ENCODE assay signal across 8 mouse cellular contexts in the genomic region with DNA sequence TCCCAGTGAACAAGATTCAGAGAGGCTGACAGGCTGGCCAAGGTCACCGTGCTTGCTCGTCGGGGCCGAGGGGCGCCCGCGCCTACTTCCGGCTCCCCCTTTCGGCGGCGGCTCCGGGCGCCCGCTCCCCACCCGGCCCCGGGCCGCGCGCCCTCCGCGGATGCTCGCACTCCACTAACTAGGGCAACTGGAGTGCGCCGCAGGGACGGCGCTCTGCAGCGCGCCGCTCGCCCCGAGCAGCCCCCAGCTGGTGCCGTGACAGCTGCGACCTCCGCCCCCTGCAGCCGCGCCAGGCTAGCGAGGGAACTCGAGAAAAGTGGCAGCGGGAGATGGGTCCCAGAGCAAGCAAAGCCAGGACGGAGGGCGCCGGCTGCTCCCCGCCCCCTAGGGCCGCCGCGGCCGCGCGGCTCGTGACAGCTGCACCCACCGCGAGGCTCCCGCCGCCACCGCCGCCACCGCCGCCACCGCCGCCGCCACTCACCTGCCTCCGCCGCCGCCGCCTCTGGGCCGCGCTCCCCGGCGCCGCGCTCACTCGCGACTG. TPM values are rescaled to one million over a fixed set of nuclear protein-coding genes. Genes with fewer than 3 reads are reported as not detected.
DNase-seq lines count a peak whose midpoint lies in the region; ATAC-seq and TF ChIP-seq lines count a peak whose summit lies in the region.

No protein-coding gene starts in this region.

- peaks cover 4% of the 10 kb centered on the region; the same call in 1 of the 2 replicates for H3K4me1 ChIP-seq in embryonic fibroblast, embryonic 13.5 days (ENCODE audit: control insufficient read depth, insufficient read depth, low read length)
- peaks cover 17% of the 10 kb centered on the region for H3K4me1 ChIP-seq in heart, embryonic 16.5 days (ENCODE audit: control insufficient read depth, insufficient read depth, low read length)
- peaks cover 14% of the 10 kb centered on the region; the same call in 1 of the 2 replicates for H3K4me1 ChIP-seq in lung, embryonic 15.5 days
- peaks cover 8% of the 10 kb centered on the region for H3K4me1 ChIP-seq in thymus, adult 2 months (replicated peaks; ENCODE audit: control insufficient read depth, insufficient read depth, low read length)

- peak overlapping the region; percentile 41 for H3K4me3 ChIP-seq in C2C12 (ENCODE audit: insufficient read depth, poor library complexity, severe bottlenecking)
- peak overlapping the region; percentile 52 for H3K4me3 ChIP-seq in embryonic fibroblast, embryonic 13.5 days (ENCODE audit: insufficient read depth, low read length)
- peak overlapping the region; percentile 75 for H3K4me3 ChIP-seq in heart, embryonic 16.5 days (ENCODE audit: low read length)
- peak overlapping the region; percentile 91 for H3K4me3 ChIP-seq in lung, embryonic 15.5 days
- peak overlapping the region; percentile 85 for H3K4me3 ChIP-seq in thymus, adult 2 months (ENCODE audit: control insufficient read depth, insufficient read depth, low read length)

- no peaks in the 10 kb centered on the region for H3K79me2 ChIP-seq in C2C12 (ENCODE audit: control insufficient read depth, insufficient read depth)

- ATAC-seq in heart, embryonic 16.5 days (replicated peaks; ENCODE audit: extremely low read depth, insufficient read depth, low FRiP score): peak; percentile 75
- ATAC-seq in lung, embryonic 15.5 days (ENCODE audit: borderline replicate concordance, extremely low read depth, low FRiP score, low TSS enrichment): peak; percentile 86

- TF ChIP-seq CTCF in C2C12 (IDR thresholded peaks at IDR 0.05; ENCODE audit: control insufficient read depth, insufficient read depth, insufficient read length): no peak
- TF ChIP-seq CTCF in embryonic fibroblast, embryonic 13.5 days (IDR thresholded peaks at IDR 0.05; ENCODE audit: borderline replicate concordance, insufficient read depth, low read length): no peak
- TF ChIP-seq CTCF in thymus, adult 2 months (IDR thresholded peaks at IDR 0.05; ENCODE audit: borderline replicate concordance, control insufficient read depth, extremely low read depth, insufficient read depth, low read length, poor library complexity): peak; percentile 39; the same call in 1 of the 2 replicates

- no peaks in the 10 kb centered on the region for H3K9me3 ChIP-seq in heart, embryonic 16.5 days (replicated peaks; ENCODE audit: control insufficient read depth, low read length)
- no peaks in the 10 kb centered on the region for H3K9me3 ChIP-seq in lung, embryonic 15.5 days

- H3K4me2 ChIP-seq in heart, embryonic 16.5 days (ENCODE audit: low read depth, low read length): peak overlapping the region; percentile 76
- H3K4me2 ChIP-seq in lung, embryonic 15.5 days: peak overlapping the region; percentile 79

- H3K79me3 ChIP-seq in C2C12 (ENCODE audit: low read depth): no peaks in the 10 kb centered on the region

- peak overlapping the region; percentile 86 for H3K9ac ChIP-seq in heart, embryonic 16.5 days (ENCODE audit: low read length)
- H3K9ac ChIP-seq in lung, embryonic 15.5 days: peak overlapping the region; percentile 85

- H3K27ac ChIP-seq in embryonic fibroblast, embryonic 13.5 days (ENCODE audit: insufficient read depth, low read length): no peak overlapping the region
- peak overlapping the region; percentile 91 for H3K27ac ChIP-seq in heart, embryonic 16.5 days (ENCODE audit: low read length)
- H3K27ac ChIP-seq in lung, embryonic 15.5 days: peak overlapping the region; percentile 91
- H3K27ac ChIP-seq in thymus, adult 2 months (ENCODE audit: control insufficient read depth, insufficient read depth, low read length): peak overlapping the region; percentile 58

- 0% methylated on average over 43 of the region's 73 CpGs for WGBS in heart, embryonic 16.5 days
- under 1% methylated on average over 36 of the region's 73 CpGs for WGBS in lung, embryonic 15.5 days
- WGBS in thymus, adult 2 months: 12% methylated on average over 64 of the region's 73 CpGs

- no peaks in the 10 kb centered on the region for H3K36me3 ChIP-seq in C2C12 (ENCODE audit: control insufficient read depth, insufficient read depth)
- H3K36me3 ChIP-seq in heart, embryonic 16.5 days (ENCODE audit: control insufficient read depth, insufficient read depth): no peaks in the 10 kb centered on the region
- H3K36me3 ChIP-seq in lung, embryonic 15.5 days: no peaks in the 10 kb centered on the region
- H3K36me3 ChIP-seq in thymus, adult 2 months (ENCODE audit: control insufficient read depth, insufficient read depth, low read length): no peaks in the 10 kb centered on the region

- H3ac ChIP-seq in C2C12 (ENCODE audit: control insufficient read depth, insufficient read length, low read depth): peak overlapping the region; percentile 91

- no peak for TF ChIP-seq POLR2A in embryonic fibroblast, embryonic 13.5 days (IDR thresholded peaks at IDR 0.05; ENCODE audit: low read depth, low read length)
- TF ChIP-seq POLR2A in thymus, adult 2 months (IDR thresholded peaks at IDR 0.05; ENCODE audit: control insufficient read depth, extremely low read depth, insufficient read depth, low read length, poor library complexity): no peak

- DNase-seq in adrenal gland, postnatal 36 days: peak; percentile 67 to 78
- peak; percentile 45 to 64 for DNase-seq in kidney, postnatal 25 days
- DNase-seq in ovary, adult 18-20 months (ENCODE audit: low spot score): peak; percentile 22
- DNase-seq in thymus, adult 2 months: peak; percentile 76

- no peaks in the 10 kb centered on the region for H3K27me3 ChIP-seq in C2C12 (ENCODE audit: control insufficient read depth, insufficient read depth, insufficient read length)
- no peaks in the 10 kb centered on the region for H3K27me3 ChIP-seq in heart, embryonic 16.5 days (ENCODE audit: control insufficient read depth, insufficient read depth, low read length)
- H3K27me3 ChIP-seq in lung, embryonic 15.5 days: no peaks in the 10 kb centered on the region
- no peaks in the 10 kb centered on the region for H3K27me3 ChIP-seq in thymus, adult 2 months (ENCODE audit: control insufficient read depth, insufficient read depth, low read length)

TF ChIP-seq in C2C12, 6 proteins besides CTCF, POLR2A, EP300 and RAD21:
- peak; percentile 27 for TF ChIP-seq MYOD1 (IDR thresholded peaks at IDR 0.05; ENCODE audit: control insufficient read depth, insufficient read length, low read depth)
- no peak for TF ChIP-seq FOSL1 (IDR thresholded peaks at IDR 0.05; ENCODE audit: insufficient read depth, low read length, poor library complexity, severe bottlenecking)
- no peak for TF ChIP-seq USF1 (IDR thresholded peaks at IDR 0.05; ENCODE audit: low read depth)
- TF ChIP-seq CEBPB (IDR thresholded peaks at IDR 0.05; ENCODE audit: low read depth): no peak

RNA-seq across cellular contexts. Expression of a gene that starts 0.6 kb away (rescaled TPM):
- polyA plus RNA-seq in C2C12 (2012; fragmentation: generic; extraction: Trizol): 3.4 TPM
- total RNA-seq in adrenal gland, postnatal 36 days (2021): 10 to 100 TPM; 36.6 to 36.8 TPM
- polyA plus RNA-seq in embryonic fibroblast, embryonic 13.5 days (2011; ENCODE audit: insufficient read length, low read depth, missing spikeins): 15.3 and 24.6 TPM in 2 replicates
- 6.0 and 6.2 TPM in 2 replicates for polyA plus RNA-seq in heart, embryonic 16.5 days (2015; fragmentation: Nextera tagmentation; extraction: Ambion mirVana)
- 7.7 and 9.1 TPM in 2 replicates for polyA plus RNA-seq in lung, embryonic 15.5 days (2015; fragmentation: Nextera tagmentation; extraction: Ambion mirVana)
- 33.3 and 38.9 TPM in 2 replicates for polyA plus RNA-seq in thymus, adult 2 months (2012; rRNA removed)

Comparison
In these comparisons a context has a peak if more than half of its experiments do, and no peak if none do; other contexts are left out.
1. H3K4me3 ChIP-seq: peak in every context shown above with its lines; median percentile 91 in lung, embryonic 15.5 days; 85 in thymus, adult 2 months; 75 in heart, embryonic 16.5 days; 52 in embryonic fibroblast, embryonic 13.5 days; 41 in C2C12.
2. DNase-seq: peak in every context shown above with its lines; median percentile 76 in thymus, adult 2 months; 72 in adrenal gland, postnatal 36 days; 54 in kidney, postnatal 25 days; 22 in ovary, adult 18-20 months.